Mouse (Mus musculus): ENCODE results near the gene Prr15. TPM values are rescaled to one million over a fixed set of nuclear protein-coding genes. Genes with fewer than 3 reads are reported as not detected.

The Prr15 gene
- polyA plus RNA-seq (2017; shearing (Covaris generic)): not detected

GRCm38 (mm10) chr6:54325246-54325885, at the start of gene Prr15:
Gene Prr15 (plus strand): TSS chr6:54325835.

Other genes starting within 250 kb of the Prr15 start
- not detected for gene Wipf3, start 103.8 kb downstream of the Prr15 start, polyA plus RNA-seq (2017; shearing (Covaris generic))
- gene Scrn1, start 240.7 kb downstream of the Prr15 start, polyA plus RNA-seq (2017; shearing (Covaris generic)): not detected